Comparison of ENCODE assay signal across 18 mouse cellular contexts in the genomic region with DNA sequence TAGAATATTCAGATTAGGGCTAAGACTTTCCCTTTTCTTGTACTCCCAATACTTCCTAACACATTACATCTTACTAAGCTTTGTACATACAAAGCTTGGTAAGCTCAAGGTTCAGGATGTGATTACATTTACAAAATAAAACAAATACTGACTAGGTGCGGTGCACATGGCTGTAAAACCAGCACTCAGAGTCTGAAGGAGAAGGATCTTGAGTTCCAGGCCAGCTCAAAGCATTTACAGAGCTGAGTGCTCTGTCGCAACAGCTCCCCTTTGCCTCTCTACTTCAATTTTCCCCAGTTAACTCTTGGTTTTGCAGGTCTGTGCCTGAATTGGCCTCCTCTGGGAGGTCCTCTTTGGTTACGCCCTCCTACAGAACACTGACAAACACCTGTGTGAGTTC. TPM values are rescaled to one million over a fixed set of nuclear protein-coding genes. Genes with fewer than 3 reads are reported as not detected.
"Had no signal": no experiment of that assay in that cellular context is flagged by ENCODE, and none has a peak within 500 bp of the region (broad histone marks: within the 10 kb centered on the region; RNA-seq: fewer than 3 reads in every experiment).

No protein-coding gene starts in this region.

- H3K27me3 ChIP-seq: megakaryocyte, embryonic 14.5 days; midbrain, embryonic 15.5 days; neural tube, embryonic 13.5 days had no signal

- H3K9ac ChIP-seq: liver, embryonic 14.5 days; midbrain, embryonic 15.5 days; neural tube, embryonic 13.5 days had no signal

- DNase-seq: kidney, adult 2 months; kidney, postnatal 25 days; layer of hippocampus, adult 9-11 months; retina, postnatal 1 day; right cerebral cortex, postnatal 25 days; spleen, adult 18-20 months; thymus, postnatal 25 days had no signal

- H3K4me3 ChIP-seq: layer of hippocampus, adult 2 months; left cerebral cortex, adult 2 months; megakaryocyte, embryonic 14.5 days; midbrain, embryonic 10.5 days; midbrain, embryonic 15.5 days; neural tube, embryonic 13.5 days had no signal

- H3K27ac ChIP-seq: kidney, postnatal 0 days; layer of hippocampus, adult 2 months; left cerebral cortex, adult 2 months; liver, embryonic 14.5 days; midbrain, embryonic 10.5 days; midbrain, embryonic 15.5 days; neural tube, embryonic 13.5 days had no signal

- ATAC-seq: intestine, postnatal 0 days; midbrain, embryonic 15.5 days had no signal

- H3K4me2 ChIP-seq: liver, embryonic 11.5 days; midbrain, embryonic 15.5 days; neural tube, embryonic 13.5 days had no signal

- H3K9me3 ChIP-seq: megakaryocyte, embryonic 14.5 days; midbrain, embryonic 10.5 days; midbrain, embryonic 15.5 days; neural tube, embryonic 13.5 days had no signal

RNA-seq across cellular contexts. Expression of a gene that starts 15.0 kb away (rescaled TPM):
- total RNA-seq: neutrophil, adult 5-6 weeks had no signal
- polyA plus RNA-seq: liver, embryonic 14.5 days had no signal
